Mouse (Mus musculus): ENCODE measurements at regions not wholly inside any gene's neighbourhood (a gene's known extent, or its start where the extent isn't known, plus 50 kb on each side); places are given as distances from the start of the nearest gene placed in this dataset.

DNA sequence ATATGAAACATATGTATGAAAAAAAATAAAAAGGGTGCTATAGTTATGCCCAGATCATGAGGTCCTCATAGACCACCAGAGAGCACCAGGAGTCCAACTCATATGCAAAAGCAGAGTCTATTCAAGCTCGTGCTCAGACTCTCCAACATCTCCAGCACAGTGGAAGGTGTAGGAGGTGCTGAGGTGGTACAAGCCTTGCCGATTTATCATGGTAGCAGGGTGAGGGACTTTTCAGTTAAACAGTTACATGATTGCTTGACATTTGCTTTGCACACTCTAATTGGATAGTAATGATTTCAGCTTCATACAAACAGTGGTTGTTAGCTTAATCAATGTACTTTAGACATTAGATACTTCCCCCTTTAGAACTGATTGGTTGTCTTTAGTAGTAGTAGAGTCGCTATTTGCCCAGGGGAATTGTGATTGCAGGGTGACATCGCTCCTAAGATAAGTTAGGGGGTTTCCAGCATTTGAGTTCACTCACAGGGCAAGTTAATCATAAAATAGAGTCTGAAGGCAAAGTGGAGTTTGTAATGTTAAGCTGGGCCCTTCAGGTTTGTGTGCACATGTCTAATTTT is 162.3 kb upstream of the Cdh9 start:
- in situ Hi-C loops (cut with MboI; ENCODE audit: low pct_unique_long_range_greater_than_20kb), result no loop called here
- no peak for TF ChIP-seq CTCF (IDR thresholded peaks at IDR 0.05)
- ATAC-seq, result peak; percentile 21
- no peak for DNase-seq (ENCODE audit: low read depth, low spot score)
- ChIA-PET POLR2A (no interaction called here), CTCF (no interaction called here)
- H3K27me3 ChIP-seq, result no peaks in the 10 kb centered on the region

DNA sequence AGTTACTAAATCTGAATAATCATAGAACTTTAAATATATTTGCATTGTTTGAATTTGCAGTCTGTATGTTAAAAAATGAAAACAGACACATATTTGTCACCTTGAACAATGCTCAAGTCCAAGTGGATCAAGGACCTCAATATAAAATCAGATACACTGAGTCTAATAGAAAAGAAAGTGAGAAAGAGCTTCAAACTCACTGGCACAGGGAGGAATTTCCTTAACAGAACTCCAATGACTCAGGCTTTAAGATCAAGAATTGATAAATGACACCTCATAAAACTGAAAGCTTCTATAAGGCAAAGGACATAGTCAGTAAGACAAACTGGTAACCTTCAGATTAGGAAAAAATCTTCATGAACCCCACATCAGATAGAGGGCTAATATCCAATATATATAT is 161.8 kb upstream of the Cdh9 start:
- ATAC-seq (no peak), DNase-seq (ENCODE audit: low read depth, low spot score) (no peak)
- CTCF ChIA-PET, result no interaction called here
- POLR2A ChIA-PET, result no interaction called here
- no peak for TF ChIP-seq CTCF (IDR thresholded peaks at IDR 0.05)
- in situ Hi-C loops (cut with MboI; ENCODE audit: low pct_unique_long_range_greater_than_20kb), result no loop called here
- no peaks in the 10 kb centered on the region for H3K27me3 ChIP-seq

DNA sequence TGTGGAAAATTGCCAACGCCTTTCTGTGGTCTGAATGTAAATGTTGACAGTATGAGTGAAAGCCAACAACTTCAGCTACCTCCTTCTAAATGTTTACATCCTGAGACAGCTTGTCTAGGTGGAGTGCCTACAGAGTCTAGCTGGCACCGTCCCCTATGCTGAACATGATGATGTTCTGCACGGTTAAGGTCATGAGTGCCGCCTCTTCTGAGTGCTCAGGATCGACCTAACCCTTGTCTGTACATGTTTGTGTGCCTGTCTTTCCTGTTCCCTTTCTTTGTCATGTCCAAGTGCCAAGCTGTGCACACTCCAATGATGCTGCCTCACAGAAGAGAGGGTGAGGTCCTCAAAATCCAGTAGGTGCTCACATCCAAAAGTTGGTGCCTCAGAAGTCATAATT is 111.7 kb upstream of the Cdh9 start:
- CTCF ChIA-PET, result no interaction called here
- ATAC-seq, result no peak
- TF ChIP-seq CTCF (IDR thresholded peaks at IDR 0.05), result no peak
- POLR2A ChIA-PET, result no interaction called here
- in situ Hi-C loops (cut with MboI; ENCODE audit: low pct_unique_long_range_greater_than_20kb), result no loop called here
- no peak for DNase-seq (ENCODE audit: low read depth, low spot score)
- no peaks in the 10 kb centered on the region for H3K27me3 ChIP-seq

DNA sequence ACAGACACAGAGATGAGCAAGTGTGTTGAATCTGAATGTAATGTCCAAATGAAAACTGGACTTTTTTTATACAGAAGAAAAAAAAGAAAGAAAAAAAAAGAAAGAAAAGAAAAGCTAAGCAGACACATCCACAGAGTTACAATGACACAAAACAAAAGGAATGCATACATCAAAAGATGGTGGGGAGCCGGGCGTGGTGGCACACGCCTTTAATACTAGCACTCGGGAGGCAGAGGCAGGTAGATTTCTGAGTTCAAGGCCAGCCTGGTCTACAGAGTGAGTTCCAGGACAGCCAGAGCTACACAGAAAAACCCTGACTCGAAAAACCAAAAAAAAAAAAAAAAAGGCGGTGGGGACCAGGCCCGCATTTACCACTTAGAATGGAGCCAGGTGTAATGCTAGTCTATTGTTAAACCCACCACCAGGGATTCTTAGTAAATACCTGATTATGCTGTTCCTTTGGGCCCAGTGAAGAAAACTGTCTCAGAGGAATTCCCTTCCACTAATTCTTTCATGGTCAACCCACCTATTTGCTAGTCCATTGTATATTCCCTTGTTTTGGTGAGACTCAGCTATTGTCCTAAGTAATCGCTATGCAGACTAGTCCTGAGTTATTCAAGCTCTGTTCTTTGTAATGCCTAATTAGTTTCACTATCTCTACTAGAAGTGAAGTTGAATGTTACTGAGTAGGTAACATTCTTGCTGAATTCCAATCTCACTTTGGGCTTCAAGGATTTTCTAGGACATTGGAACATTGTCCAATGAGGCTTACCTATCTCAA is 99.0 kb upstream of the Cdh9 start:
- DNase-seq (ENCODE audit: low read depth, low spot score) (no peak), ATAC-seq (no peak)
- POLR2A ChIA-PET, result no interaction called here
- CTCF ChIA-PET, result no interaction called here
- no peak for TF ChIP-seq CTCF (IDR thresholded peaks at IDR 0.05)
- in situ Hi-C loops (cut with MboI; ENCODE audit: low pct_unique_long_range_greater_than_20kb), result no loop called here
- H3K27me3 ChIP-seq, result no peaks in the 10 kb centered on the region

DNA sequence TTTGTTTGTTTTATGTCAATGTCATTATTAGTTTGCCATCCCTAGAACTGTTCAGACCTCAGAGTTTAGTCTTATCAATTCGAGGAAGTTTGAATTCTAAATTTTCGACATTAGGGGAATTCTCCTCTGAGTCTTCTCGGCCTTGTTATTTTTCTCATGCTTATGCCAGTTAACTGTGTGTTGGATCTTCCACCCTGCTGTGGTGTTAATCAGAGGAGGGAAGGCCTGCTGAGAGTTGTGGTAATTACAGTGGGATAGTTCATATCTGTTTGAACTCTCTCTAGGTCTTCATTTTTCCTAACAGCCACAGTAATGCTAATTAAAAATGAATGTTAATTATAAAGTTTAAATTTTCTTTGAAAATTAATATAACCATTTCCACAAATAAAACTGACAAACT is 88.9 kb upstream of the Cdh9 start:
- in situ Hi-C loops (cut with MboI; ENCODE audit: low pct_unique_long_range_greater_than_20kb), result no loop called here
- ChIA-PET POLR2A (no interaction called here), CTCF (no interaction called here)
- no peak for TF ChIP-seq CTCF (IDR thresholded peaks at IDR 0.05)
- H3K27me3 ChIP-seq, result peaks cover 6% of the 10 kb centered on the region
- ATAC-seq (no peak), DNase-seq (ENCODE audit: low read depth, low spot score) (no peak)

DNA sequence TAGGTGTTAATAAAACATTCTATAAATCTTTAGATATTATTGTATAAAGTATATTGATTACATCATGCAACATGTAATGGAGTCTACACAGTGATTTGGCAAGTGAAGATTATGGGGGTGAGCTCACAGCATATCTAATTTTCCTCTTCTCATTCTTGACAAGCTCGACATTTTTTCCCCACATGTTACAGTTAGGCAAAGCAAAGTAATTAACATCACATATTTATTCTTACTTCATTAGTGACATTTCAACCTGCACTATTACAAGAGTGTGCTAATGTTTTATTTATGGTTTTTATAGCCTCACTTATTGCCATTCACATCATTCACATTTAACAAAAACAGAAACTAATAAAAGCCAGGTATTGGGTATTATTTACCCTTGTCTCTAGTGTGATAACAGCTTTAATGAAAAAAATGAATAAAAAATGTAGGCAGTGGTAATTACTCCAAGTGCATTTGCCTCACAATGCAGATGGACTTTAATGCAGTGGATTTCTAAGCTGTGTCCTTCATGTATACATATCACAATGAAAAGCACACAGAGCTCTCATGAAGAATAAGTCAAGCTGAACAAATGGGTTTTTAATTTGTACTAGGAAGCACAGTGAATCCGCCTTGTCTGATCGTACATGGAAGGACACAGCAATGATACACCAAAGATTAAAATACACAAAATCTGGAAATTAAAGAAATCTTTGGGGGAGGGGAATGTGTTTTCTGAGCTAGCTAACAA is 75.5 kb upstream of the Cdh9 start:
- ChIA-PET CTCF (no interaction called here), POLR2A (no interaction called here)
- TF ChIP-seq CTCF (IDR thresholded peaks at IDR 0.05), result no peak
- in situ Hi-C loops (cut with MboI; ENCODE audit: low pct_unique_long_range_greater_than_20kb), result no loop called here
- DNase-seq (ENCODE audit: low read depth, low spot score) (no peak), ATAC-seq (no peak)
- no peaks in the 10 kb centered on the region for H3K27me3 ChIP-seq

DNA sequence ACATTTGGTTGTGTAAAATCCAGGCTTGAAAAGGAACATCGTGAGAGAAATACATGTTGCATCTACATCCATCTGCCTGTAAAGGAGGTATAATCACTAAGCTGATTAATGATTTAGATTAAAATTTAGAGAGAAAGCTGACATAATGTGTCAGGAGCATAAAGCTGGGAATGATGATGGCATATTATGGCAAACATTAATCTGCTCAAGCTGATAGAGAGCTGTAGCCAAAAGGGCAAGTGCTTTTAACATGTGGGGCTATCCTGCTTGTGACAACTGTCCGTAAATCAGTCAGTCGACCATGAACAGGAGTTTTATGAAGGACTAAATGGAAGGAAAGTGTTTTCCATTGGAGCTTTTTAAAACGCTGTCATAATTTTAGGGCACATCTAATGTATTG is 74.9 kb upstream of the Cdh9 start:
- ChIA-PET POLR2A (no interaction called here), CTCF (no interaction called here)
- in situ Hi-C loops (cut with MboI; ENCODE audit: low pct_unique_long_range_greater_than_20kb), result no loop called here
- H3K27me3 ChIP-seq, result no peaks in the 10 kb centered on the region
- no peak for TF ChIP-seq CTCF (IDR thresholded peaks at IDR 0.05)
- DNase-seq (ENCODE audit: low read depth, low spot score) (no peak), ATAC-seq (no peak)

DNA sequence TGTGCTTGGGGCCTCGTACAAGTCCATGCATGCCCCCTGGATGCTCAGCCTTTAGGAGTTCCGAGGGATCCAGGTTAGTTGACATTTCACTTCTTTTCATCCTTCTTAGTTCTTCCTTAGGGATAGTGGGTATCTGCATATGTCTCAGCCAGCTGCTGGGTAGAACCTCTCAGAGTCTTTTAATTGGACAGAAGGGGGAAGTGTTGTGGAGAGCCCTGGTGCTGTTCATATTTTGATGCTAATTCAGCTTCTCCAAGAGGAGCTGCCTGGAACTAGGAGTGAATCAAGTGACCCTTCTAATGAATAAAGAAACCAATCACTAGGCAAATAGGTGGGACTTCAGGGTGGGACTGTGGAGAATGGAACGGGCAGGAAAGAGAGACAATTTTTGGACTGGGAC is 67.3 kb upstream of the Cdh9 start:
- no peak for TF ChIP-seq CTCF (IDR thresholded peaks at IDR 0.05)
- in situ Hi-C loops (cut with MboI; ENCODE audit: low pct_unique_long_range_greater_than_20kb), result no loop called here
- ATAC-seq (no peak), DNase-seq (ENCODE audit: low read depth, low spot score) (no peak)
- ChIA-PET POLR2A (no interaction called here), CTCF (no interaction called here)
- H3K27me3 ChIP-seq, result no peaks in the 10 kb centered on the region

All from Patski (cell line).